Mouse (Mus musculus): ENCODE results near the gene Nme7.

Nme7 gene

DNA sequence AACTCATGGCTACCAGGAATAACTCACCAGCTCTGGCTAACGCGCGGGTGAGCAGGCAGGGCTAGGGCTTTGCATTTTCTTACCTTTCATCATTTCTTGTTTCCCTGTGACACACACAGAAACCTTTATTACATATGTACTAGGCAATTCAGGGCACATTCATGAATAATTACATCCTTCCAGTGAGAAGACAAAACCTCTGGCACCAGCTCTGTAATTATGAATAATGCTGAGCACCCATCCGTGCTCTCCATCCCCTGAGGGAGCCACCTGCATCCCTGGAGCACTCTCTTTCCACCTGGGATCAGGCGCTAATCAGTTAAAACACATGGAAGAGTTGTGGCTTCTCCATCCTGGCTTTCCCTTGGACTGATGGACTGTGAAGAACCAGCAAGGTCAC lies at the start of gene Nme7:
TSS of gene Nme7 (plus strand) at position 301 of the 400 bp plus-strand sequence.
- no peak for DNase-seq (ENCODE audit: inconsistent age in 2 of 2, low spot score in 1 of 2)

DNA sequence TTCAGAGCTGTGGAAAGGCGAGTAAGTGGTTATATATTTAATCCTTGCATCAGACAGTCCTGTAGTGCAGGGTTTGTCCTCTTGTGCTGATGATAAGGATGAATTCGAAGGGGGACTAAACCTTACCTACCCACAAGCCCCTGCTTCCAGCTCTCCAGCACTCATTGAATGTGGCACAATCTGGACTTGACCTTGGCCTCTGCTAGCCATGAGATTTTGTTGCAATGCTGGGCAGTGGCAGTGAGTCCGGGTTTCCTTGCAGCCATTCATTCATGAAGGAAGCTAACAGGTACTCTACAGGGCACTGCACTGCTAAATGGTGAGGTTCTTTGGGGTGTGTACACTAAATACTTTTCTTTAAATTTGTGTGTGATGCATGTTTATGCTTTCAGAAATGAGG lies 49.1 kb upstream of the Nme7 start:
- peak; percentile 38 to 76 for DNase-seq (ENCODE audit: inconsistent age in 2 of 2, low spot score in 1 of 2)

DNA sequence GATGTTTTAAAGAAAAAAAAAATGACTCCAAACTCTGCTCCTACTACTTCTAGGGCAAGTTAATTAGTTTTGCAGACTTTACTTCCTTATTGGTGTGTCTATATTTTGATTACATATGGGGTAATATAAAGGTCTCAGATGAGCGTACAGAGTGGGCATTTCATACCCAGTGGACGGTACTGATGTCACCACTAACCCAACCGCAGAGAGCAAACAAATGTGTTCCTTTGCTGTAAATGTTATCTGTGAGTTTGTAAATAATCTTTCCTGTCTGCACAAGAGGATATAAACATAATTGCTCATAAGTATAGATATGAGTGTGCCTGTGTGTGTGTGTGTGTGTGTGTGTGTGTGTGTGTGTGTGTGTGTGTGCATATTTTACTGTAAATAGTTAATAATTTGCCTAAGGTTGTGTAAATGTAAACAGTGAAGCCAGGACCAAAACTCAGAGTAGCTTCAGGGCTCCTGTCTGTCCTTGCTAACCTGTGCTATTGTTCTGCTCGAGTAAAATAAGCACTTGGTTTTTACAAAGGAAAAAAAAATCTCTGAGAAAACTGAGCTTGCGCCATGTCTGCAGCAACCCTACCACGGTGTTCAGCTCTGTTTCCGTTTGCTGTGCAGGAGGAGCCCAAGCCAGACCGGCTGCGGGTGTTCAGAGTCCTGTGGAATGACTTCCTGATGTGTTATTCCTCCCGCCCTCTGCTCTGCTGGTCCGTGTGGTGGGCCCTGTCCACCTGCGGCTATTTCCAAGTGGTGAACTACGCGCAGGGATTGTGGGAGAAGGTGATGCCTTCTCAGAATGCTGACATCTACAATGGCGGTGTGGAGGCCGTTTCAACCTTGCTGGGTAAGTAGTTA lies 43.5 kb upstream of the Nme7 start:
- no peak for DNase-seq (ENCODE audit: inconsistent age in 2 of 2, low spot score in 1 of 2)

DNA sequence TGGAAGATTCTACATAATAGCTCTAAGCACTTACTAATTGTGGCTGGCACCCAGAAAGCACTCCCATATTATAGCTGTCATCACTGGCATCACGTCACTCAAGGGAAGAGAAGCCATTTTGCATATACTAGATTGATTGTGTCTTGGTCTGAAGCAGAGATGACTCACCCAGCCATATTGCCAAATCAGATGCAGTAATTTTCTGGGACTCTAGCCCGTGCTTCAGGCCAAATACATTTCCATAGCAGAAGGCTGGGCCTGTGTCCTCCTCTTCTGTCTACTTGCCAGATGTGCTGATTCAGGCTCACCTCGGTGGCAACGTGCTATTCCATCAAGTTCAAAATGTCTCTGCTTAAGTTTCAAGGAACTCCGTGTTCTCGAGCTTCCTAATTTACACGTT lies 42.4 kb upstream of the Nme7 start:
- DNase-seq (ENCODE audit: inconsistent age in 2 of 2, low spot score in 1 of 2): peak; percentile 78 to 91

DNA sequence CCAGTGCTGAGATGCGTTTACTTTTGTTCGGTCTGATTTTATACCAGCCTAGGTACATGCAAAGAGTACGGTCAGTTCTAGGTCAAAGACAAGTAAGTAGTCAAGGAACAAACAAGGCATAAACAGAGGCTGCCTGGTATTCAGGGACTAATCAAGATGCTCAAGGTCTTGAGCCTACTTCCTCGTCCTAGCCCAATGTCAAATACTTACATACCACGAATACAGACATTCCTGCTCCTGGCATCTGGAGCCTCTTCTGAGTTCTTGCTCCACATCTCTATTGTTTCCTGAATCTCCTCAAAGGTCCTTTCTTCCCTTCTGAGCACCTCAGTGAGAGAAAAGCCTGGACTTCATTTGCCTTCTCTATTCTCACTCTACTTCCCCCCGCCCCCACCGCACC lies 33.0 kb upstream of the Nme7 start:
- no peak for DNase-seq (ENCODE audit: inconsistent age in 2 of 2, low spot score in 1 of 2)

DNA sequence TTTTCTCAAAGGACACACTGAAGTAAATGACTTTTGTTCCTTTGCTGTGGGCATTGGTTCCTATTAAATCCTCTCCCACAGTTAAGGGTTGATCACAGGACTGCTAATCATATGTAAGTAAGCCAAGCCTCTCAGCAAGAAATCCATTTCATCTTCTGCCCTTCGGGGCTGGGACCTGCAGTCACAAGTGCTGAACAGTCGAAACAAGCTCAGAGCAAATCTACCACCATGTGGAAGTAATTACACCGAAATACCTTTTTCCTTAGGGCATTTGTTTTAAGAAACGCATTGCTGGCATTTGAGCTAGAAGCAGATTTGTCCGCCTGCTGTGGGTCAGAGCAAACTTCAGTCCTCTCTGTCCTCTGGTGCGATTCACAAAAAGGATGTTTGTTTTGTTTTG lies 30.3 kb upstream of the Nme7 start:
- DNase-seq (ENCODE audit: inconsistent age in 2 of 2, low spot score in 1 of 2): no peak

DNA sequence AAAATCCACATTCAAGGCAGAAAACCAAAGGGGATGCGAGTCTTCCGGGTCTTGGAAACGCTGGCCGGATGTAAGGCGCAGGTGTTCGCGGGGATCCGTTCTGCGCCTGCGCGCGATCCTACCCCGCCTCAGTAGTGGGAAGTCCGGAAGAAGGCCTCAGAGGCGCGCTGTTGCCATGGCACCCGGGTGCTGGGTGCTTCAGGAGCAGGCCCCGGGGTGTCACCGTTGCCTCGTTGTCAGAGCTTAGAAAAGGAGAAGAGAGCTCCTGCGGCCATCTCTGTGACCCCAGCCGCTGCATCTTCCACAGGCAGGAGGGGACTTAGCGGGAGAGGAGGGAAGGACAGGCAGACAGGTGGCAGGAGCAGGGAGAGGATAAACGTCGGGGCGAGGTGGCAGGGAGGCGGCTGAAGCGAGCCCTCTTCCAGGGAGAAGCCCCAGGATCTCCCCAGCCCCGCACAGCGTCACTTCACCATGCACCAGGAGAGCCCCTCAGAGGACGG lies 28.4 kb upstream of the Nme7 start, which contains the start of gene Ccdc181:
TSS of gene Ccdc181 (plus strand) at position 131 of the 500 bp plus-strand sequence.
- DNase-seq (ENCODE audit: inconsistent age in 2 of 2, low spot score in 1 of 2): peak; percentile 96 to 97

DNA sequence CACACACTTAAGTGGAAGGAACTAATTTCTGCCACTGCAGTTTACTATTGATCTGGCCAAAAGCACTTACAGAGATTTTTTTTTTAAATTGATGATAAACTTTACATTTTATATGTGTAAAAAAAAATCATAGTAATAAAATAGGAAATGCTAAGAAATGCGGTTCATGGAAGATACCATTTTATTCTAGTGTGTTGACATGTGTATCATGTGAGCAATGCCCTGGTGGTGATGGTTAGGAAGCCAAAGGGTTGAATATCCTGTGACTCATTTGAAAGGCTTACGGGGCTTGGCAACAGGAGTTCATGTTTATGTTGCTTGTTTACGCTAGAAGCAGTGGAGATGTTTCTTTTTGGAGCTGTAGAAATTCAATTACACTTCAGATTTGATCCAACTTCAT lies 27.4 kb upstream of the Nme7 start:
- DNase-seq (ENCODE audit: inconsistent age in 2 of 2, low spot score in 1 of 2): no peak

DNA sequence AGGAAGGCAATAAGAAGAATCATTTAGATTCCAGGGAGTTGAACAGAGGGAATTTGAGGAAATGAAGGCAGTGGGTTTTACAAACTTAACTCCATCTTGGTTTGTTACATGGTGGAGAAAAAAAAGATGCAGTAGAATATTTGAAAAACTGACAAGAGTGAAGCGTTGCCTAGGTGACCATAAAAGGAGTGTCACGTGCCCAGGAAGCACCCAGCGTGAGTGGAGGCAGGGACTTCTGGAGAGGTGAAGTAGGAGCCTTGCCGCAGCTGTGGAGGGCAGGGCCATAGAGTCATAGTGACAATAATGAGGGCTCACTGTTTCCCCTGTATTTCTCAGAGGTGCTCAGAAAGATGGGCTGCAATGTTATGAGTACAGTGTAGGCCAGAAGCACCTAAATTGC lies 24.6 kb upstream of the Nme7 start:
- DNase-seq (ENCODE audit: inconsistent age in 2 of 2, low spot score in 1 of 2): no peak

DNA sequence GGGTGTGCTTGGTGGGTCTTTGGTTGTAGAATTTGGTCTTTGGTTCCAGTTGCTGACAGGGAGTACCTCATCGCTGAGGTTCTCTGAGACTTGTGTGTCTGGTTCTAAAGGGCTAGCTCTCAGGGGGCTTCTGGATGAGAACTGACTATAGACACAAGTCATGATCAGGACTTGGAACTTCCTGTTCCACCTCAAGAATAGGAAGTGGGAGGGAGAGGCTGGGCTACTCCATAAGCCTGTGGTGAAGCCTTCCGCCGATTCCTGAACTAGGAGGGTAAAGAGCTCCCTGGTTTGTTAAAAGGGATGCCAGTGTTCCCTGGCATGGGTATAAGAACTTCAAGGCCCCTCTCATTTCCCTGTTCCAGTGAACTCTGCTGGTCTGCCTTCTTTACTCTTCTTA lies 19.9 kb upstream of the Nme7 start:
- DNase-seq (ENCODE audit: inconsistent age in 2 of 2, low spot score in 1 of 2): no peak

DNA sequence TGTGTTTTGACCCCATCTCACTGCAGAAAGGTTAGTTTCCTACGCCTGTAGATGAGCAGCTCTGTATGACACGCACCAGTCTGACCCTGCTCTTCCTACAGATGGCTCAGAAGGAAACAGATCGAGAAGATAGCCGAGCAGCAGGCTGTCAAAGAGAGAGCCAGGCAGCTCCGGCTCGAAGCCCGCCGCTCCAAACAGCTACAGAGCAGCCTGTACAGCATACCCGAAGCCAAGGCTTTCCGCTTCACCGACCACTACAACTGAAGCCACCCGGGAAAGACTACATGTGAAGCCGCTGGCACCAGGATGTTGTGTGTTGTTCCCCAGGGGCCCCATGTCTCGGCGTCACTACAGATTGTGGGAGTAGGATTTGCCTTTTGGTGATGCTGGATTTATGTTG lies 16.5 kb upstream of the Nme7 start:
- no peak for DNase-seq (ENCODE audit: inconsistent age in 2 of 2, low spot score in 1 of 2)

DNA sequence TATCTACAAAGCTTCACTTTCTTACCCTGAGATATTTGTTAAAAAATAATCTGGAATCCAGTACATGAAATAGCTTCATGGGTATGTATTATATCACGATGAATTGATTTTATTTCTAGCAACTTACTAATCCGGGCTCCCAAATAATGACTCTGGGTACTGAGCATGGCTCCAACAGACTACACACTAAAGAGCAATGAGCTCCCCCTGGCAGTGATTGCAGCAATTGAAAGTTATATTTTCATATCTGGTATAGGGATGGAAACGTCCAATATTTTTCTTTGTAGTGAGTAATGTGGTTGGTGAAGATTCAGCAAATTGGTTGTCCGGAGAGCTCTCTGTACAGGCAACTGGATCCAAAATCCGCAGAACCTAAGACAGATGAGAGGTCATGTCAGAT lies 11.9 kb upstream of the Nme7 start:
- no peak for DNase-seq (ENCODE audit: inconsistent age in 2 of 2, low spot score in 1 of 2)

DNA sequence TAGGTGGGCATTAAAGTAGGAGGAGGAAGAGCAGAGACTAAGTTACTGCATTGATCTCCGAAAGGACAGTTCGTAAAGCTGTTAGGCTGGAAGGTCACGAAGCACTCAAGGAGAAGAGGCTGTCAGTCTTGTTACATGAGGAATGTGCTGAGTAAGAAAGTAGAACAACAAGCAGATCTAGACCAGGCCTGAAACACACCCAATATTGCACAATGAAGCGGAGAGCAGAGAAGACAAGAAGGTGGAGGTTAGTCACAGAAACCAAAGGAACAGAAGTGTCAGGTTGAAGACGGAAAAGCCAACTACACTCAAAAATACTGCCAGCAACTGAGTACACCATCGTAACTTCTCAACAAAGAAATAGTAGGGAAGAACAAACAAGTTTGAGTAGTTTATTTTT lies 9.8 kb upstream of the Nme7 start:
- no peak for DNase-seq (ENCODE audit: inconsistent age in 2 of 2, low spot score in 1 of 2)

DNA sequence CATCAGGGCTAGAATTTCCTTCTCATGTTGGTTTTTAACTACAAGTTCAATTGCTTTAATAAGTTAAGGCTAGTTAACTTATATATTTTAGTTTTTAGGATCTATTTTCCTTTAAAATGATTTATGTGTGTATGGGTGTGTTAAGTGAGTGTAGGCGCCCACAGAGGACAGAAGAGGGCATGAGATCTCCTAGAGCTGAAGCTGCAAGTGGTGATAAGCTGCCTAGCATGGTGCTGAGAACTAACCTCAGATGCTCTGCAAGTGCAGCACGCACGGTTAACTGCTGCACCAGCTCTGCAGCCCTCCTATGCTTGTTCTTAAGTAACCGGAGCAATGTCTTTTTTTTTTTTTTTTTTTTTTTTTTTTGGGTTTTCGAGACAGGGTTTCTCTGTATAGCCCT lies 7.4 kb upstream of the Nme7 start:
- no peak for DNase-seq (ENCODE audit: inconsistent age in 2 of 2, low spot score in 1 of 2)

DNA sequence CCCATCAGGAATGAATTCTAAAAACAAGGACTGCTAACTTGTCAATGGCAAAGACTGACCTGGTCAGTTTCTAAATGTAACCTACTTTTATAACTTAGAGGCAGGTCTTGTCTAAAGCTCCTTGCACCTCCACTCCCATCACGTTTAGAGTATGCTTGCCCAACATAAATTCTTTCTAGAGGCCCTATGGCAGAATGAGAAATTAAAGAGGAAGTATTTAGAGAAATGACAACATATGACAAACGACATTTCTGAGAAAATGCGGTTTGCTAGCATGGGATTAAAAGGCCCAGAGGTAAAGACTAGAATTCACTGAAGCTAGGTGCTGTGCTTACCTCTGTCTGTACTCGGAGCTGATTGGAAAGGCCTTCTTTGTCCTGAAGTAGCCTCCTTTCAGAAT lies 2.0 kb upstream of the Nme7 start:
- DNase-seq (ENCODE audit: inconsistent age in 2 of 2, low spot score in 1 of 2): no peak

DNA sequence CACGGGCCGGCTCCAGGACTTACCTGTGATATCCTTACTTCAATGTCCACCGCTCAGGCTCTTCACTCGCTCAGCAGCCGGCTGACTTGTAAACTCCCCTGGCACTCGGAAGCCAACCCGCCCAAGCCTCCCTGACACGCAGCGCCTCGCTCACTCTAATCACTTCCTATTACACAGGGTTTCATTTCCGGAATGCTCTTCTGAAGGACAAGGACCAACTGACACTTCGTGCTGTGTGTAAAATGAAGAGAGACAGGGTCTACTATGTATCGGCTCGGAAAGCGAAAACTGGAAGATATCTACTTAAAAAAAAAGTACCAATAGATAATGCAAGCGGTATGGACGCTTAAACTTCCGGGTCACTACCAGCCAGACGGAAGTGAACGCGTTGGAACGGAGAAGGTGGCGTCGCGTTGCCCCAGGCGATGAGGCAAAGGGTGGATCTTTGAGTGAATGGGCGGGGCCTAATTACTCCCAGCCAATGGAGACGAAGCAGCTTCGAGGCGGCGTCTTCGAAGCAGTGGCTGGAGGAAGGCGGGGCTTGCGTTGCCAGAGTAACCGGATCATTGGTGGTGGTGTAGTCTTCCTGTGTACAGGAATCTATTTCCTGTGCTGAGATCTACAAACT lies 3.3 kb downstream of the Nme7 start, which contains the start of gene Blzf1:
TSS of gene Blzf1 (minus strand) at position 366 of the 628 bp plus-strand sequence.
- DNase-seq (ENCODE audit: inconsistent age in 2 of 2, low spot score in 1 of 2): peak; percentile 97 to 98

DNA sequence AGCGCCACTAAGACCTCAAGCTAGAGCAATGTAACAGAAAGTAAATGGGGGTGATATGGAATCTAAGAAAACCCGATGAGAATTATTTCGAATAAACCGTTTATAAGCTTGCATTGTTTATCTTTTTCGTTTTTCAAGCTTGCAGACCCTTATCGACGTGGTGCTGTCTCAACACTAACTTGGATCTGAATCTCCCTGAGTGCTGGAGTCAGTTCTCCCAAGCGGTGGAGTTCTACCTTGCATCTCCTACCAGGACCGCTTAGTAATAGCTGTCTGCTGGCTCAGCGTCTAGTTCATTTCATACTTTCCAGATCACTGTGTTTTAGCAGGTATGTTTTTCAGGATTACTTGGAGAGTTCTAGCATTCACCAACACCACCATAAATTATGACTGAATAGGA lies 4.0 kb downstream of the Nme7 start:
- no peak for DNase-seq (ENCODE audit: inconsistent age in 2 of 2, low spot score in 1 of 2)

DNA sequence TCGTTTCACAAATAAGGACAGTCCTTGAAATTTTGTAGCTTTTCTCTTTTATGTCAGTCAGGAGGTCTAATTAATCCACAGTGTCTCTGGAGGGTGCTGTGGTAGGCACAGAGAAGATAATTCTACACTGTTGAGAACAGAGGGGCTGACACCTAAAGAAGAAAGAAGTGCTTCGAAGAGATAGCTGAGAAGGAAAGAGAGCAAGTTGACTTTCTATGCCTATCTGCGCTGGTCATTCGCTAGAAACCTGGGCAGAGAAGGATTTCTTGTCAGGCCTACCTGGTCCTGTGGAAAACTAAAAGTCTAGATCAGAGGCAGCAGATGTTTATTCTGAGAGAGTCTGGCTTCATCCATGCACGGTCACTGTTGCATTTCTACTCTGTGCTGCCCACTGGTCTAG lies 10.2 kb downstream of the Nme7 start:
- no peak for DNase-seq (ENCODE audit: inconsistent age in 2 of 2, low spot score in 1 of 2)

DNA sequence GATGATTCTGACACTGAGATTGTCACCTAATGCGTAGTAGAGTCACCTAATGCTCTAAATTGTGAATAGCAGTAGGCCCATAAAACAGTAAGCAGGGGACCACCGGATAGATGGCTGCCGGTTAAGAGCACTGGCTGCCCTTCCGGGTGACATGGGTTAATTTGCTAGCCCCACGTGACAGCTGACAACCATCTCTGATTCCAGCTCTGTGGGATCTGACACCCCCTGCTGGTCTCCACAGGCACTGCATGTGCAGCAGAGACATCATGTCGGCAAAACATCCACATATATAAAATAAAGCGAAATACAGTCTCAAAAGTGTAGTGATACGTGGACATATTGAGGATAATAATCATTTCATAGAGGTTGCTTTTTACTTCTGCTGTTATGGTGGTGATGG lies 11.3 kb downstream of the Nme7 start:
- peak in 1 of 2 experiments; percentile 65 for DNase-seq (ENCODE audit: inconsistent age in 2 of 2, low spot score in 1 of 2)

DNA sequence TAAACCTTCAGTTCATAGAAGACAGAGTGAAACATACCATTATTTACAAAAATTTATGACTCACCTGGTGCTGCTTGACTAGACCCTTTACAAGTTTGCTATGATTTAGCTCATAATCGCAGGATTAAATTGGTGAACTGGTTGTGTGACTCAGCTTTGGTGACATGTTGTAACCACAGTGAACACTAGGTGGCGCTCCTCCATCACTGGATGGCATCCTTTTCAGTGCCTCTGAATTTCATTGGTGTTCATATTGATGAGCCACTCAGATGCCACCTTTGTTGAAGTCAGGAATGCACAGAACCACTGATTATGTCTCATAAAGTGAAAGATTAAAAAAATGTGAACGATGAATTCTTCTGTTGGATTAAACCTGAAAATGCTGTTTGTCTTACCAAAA lies 12.8 kb downstream of the Nme7 start:
- peak; percentile 56 to 88 for DNase-seq (ENCODE audit: inconsistent age in 2 of 2, low spot score in 1 of 2)

DNA sequence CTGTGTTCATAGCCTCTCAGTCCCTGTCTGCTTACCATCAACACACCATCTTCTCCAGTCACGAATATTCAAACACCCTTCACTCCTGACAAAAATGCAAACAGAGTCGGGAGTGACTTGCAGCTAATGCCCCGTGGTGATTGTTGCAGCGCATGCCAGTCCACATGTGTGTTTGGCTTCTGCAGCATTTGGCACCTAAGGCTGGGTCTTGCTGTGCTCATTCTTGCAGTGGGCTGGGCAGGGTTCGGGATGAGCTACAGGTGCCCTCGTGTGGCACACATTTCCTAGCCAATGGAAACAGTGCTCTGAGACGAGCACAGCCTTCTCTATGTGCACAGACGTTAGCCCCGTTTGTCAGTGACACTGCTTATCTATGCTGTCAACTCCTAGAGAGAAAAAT lies 13.3 kb downstream of the Nme7 start:
- no peak for DNase-seq (ENCODE audit: inconsistent age in 2 of 2, low spot score in 1 of 2)

DNA sequence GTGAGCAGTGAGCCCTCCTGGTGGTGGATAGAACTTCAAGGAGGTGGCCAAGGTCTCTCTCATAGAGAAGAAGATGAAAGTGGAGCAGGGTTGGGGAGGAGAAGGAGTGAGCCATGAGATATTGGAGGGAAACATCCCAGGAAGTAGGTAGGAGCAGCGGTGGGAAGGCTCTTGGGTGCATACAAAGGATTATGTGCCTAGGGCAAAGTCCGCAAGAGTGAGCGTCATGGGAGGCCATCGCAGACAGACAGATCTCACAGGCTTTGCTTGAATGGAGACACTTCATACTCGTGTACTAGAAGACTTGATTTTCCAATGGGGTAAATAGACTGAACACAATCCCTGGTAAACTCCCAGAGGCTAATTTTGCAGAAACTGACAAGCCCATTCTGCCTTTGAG lies 14.6 kb downstream of the Nme7 start:
- DNase-seq (ENCODE audit: inconsistent age in 2 of 2, low spot score in 1 of 2): no peak
